Mouse (Mus musculus) intestine, embryonic 15.5 days (tissue): ENCODE results near the gene Enthd1. TPM values are rescaled to one million over a fixed set of nuclear protein-coding genes. Genes with fewer than 3 reads are reported as not detected.

Experiments used
- ATAC-seq: fragments of 200-750 bp; cut with Nextera tagmentation; 2 replicates; pipeline ENCODE4 v1.8.0; 2017; ENCODE audit warnings: moderate TSS enrichment, moderate library complexity
- H3K27ac ChIP-seq: fragments of 300-500 bp; sonication (generic); 2 replicates; pipeline ENCODE4 v1.5.1; 2015; ENCODE audit warnings: mild to moderate bottlenecking, inconsistent platforms
- H3K27me3 ChIP-seq: fragments of 300-500 bp; sonication (generic); replicated peaks from 2 replicates; pipeline ENCODE4 v1.6.1; 2015; ENCODE audit warnings: inconsistent platforms
- H3K36me3 ChIP-seq: fragments of 300-500 bp; sonication (generic); 2 replicates; pipeline ENCODE4 v1.6.1; 2015; ENCODE audit warnings: inconsistent platforms
- H3K4me1 ChIP-seq: fragments of 300-500 bp; sonication (generic); replicated peaks from 2 replicates; pipeline ENCODE4 v1.6.1; 2015; ENCODE audit warnings: inconsistent platforms
- H3K4me2 ChIP-seq: fragments of 300-500 bp; sonication (generic); replicated peaks from 2 replicates; pipeline ENCODE4 v1.6.1; 2015; ENCODE audit warnings: mild to moderate bottlenecking, inconsistent platforms
- H3K4me3 ChIP-seq: fragments of 300-500 bp; sonication (generic); replicated peaks from 2 replicates; pipeline ENCODE4 v1.5.1; 2015; ENCODE audit warnings: inconsistent platforms
- H3K9ac ChIP-seq: fragments of 300-500 bp; sonication (generic); 2 replicates; pipeline ENCODE4 v1.6.1; 2015; ENCODE audit warnings: inconsistent platforms
- H3K9me3 ChIP-seq: fragments of 300-500 bp; sonication (generic); 2 replicates; pipeline ENCODE4 v1.6.1; 2016; ENCODE audit warnings: inconsistent platforms
- WGBS: fragments of 180-500 bp; shearing (Covaris S2); methylation state at CpG from one replicate; pipeline ENCODE4 v1.1.7; 2015; 5-methylcytosine and 5-hydroxymethylcytosine counted together
- polyA plus RNA-seq: library from polyadenylated mRNA; unstranded; fragments of >200 nt; fragmentation: Nextera tagmentation; extraction: Ambion mirVana; gene quantifications from 2 replicates; pipeline ENCODE4 v1.2.1, GENCODE M21; 2015

Gene Enthd1
- polyA plus RNA-seq, 1 experiment from 2014 or later = not detected

- no peak overlapping the region for H3K27ac ChIP-seq
- H3K4me1 ChIP-seq = no peaks in the 10 kb centered on the region
- no peaks in the 10 kb centered on the region for H3K36me3 ChIP-seq
- H3K27me3 ChIP-seq = no peaks in the 10 kb centered on the region
- no peak overlapping the region for H3K4me3 ChIP-seq
- no peak overlapping the region for H3K4me2 ChIP-seq
- H3K9ac ChIP-seq = no peak overlapping the region
- no peaks in the 10 kb centered on the region for H3K9me3 ChIP-seq
- no peak for ATAC-seq
- 93% methylated on average over 6 of the region's 6 CpGs for WGBS
Observed at GRCm38 (mm10) chr15:80554860-80555822, 9.8 kb downstream of the Enthd1 start.

- H3K27ac ChIP-seq = no peak overlapping the region
- H3K4me2 ChIP-seq = no peak overlapping the region
- H3K4me3 ChIP-seq = no peak overlapping the region
- H3K9me3 ChIP-seq = no peaks in the 10 kb centered on the region
- 37% methylated on average over 6 of the region's 6 CpGs for WGBS
- H3K4me1 ChIP-seq = no peaks in the 10 kb centered on the region
- no peak for ATAC-seq
- H3K36me3 ChIP-seq = no peaks in the 10 kb centered on the region
- H3K9ac ChIP-seq = no peak overlapping the region
- H3K27me3 ChIP-seq = no peaks in the 10 kb centered on the region
Observed at GRCm38 (mm10) chr15:80545430-80545829, 19.5 kb downstream of the Enthd1 start.

GRCm38 (mm10) chr15:80544115-80544514, 20.8 kb downstream of the Enthd1 start:
- Histone ChIP-seq H3K27me3 (no peaks in the 10 kb centered on the region), H3K4me3 (no peak overlapping the region), H3K4me2 (no peak overlapping the region), H3K9me3 (no peaks in the 10 kb centered on the region), H3K4me1 (no peaks in the 10 kb centered on the region), H3K27ac (no peak overlapping the region), H3K36me3 (no peaks in the 10 kb centered on the region), H3K9ac (no peak overlapping the region)
- 49% methylated on average over 3 of the region's 3 CpGs for WGBS
- ATAC-seq = no peak

GRCm38 (mm10) chr15:80538671-80539340, 26.1 kb downstream of the Enthd1 start:
- WGBS = 81% methylated on average over 7 of the region's 7 CpGs
- no peak overlapping the region for H3K4me2 ChIP-seq
- no peaks in the 10 kb centered on the region for H3K27me3 ChIP-seq
- H3K4me3 ChIP-seq = no peak overlapping the region
- no peaks in the 10 kb centered on the region for H3K4me1 ChIP-seq
- H3K27ac ChIP-seq = no peak overlapping the region
- no peaks in the 10 kb centered on the region for H3K36me3 ChIP-seq
- no peak overlapping the region for H3K9ac ChIP-seq
- ATAC-seq = no peak
- H3K9me3 ChIP-seq = no peaks in the 10 kb centered on the region

GRCm38 (mm10) chr15:80538075-80538474, 26.9 kb downstream of the Enthd1 start:
- WGBS = 80% methylated on average over 2 of the region's 2 CpGs
- Histone ChIP-seq H3K27me3 (no peaks in the 10 kb centered on the region), H3K4me3 (no peak overlapping the region), H3K4me1 (no peaks in the 10 kb centered on the region), H3K9ac (no peak overlapping the region), H3K4me2 (no peak overlapping the region), H3K36me3 (no peaks in the 10 kb centered on the region), H3K9me3 (no peaks in the 10 kb centered on the region), H3K27ac (no peak overlapping the region)
- no peak for ATAC-seq

GRCm38 (mm10) chr15:80536051-80536450, 28.9 kb downstream of the Enthd1 start:
- H3K4me2 ChIP-seq = no peak overlapping the region
- WGBS = 55% methylated on average over 2 of the region's 2 CpGs
- H3K36me3 ChIP-seq = no peaks in the 10 kb centered on the region
- no peak overlapping the region for H3K4me3 ChIP-seq
- H3K9me3 ChIP-seq = no peaks in the 10 kb centered on the region
- ATAC-seq = no peak
- H3K27me3 ChIP-seq = no peaks in the 10 kb centered on the region
- H3K27ac ChIP-seq = no peak overlapping the region
- H3K9ac ChIP-seq = no peak overlapping the region
- H3K4me1 ChIP-seq = no peaks in the 10 kb centered on the region

- Histone ChIP-seq H3K27ac (no peak overlapping the region), H3K4me2 (no peak overlapping the region), H3K9ac (no peak overlapping the region), H3K27me3 (no peaks in the 10 kb centered on the region), H3K4me3 (no peak overlapping the region), H3K4me1 (no peaks in the 10 kb centered on the region), H3K9me3 (no peaks in the 10 kb centered on the region), H3K36me3 (no peaks in the 10 kb centered on the region)
- no peak for ATAC-seq
- 62% methylated on average over 6 of the region's 6 CpGs for WGBS
Observed at GRCm38 (mm10) chr15:80533274-80533673, 31.7 kb downstream of the Enthd1 start.

GRCm38 (mm10) chr15:80532281-80533072, 32.5 kb downstream of the Enthd1 start:
- no peaks in the 10 kb centered on the region for H3K9me3 ChIP-seq
- no peak overlapping the region for H3K4me2 ChIP-seq
- 84% methylated on average over 8 of the region's 8 CpGs for WGBS
- no peak overlapping the region for H3K27ac ChIP-seq
- H3K36me3 ChIP-seq = no peaks in the 10 kb centered on the region
- H3K4me1 ChIP-seq = no peaks in the 10 kb centered on the region
- no peak overlapping the region for H3K9ac ChIP-seq
- no peak; the same call in 1 of the 2 replicates for ATAC-seq
- H3K4me3 ChIP-seq = no peak overlapping the region
- no peaks in the 10 kb centered on the region for H3K27me3 ChIP-seq

- H3K4me3 ChIP-seq = no peak overlapping the region
- H3K4me2 ChIP-seq = no peak overlapping the region
- ATAC-seq = no peak
- no peaks in the 10 kb centered on the region for H3K36me3 ChIP-seq
- H3K4me1 ChIP-seq = no peaks in the 10 kb centered on the region
- WGBS = 81% methylated on average over 9 of the region's 9 CpGs
- no peaks in the 10 kb centered on the region for H3K27me3 ChIP-seq
- H3K27ac ChIP-seq = no peak overlapping the region
- H3K9me3 ChIP-seq = no peaks in the 10 kb centered on the region
- H3K9ac ChIP-seq = no peak overlapping the region
Observed at GRCm38 (mm10) chr15:80531026-80531425, 33.9 kb downstream of the Enthd1 start.

GRCm38 (mm10) chr15:80529955-80530869, 34.7 kb downstream of the Enthd1 start:
- Histone ChIP-seq H3K4me1 (no peaks in the 10 kb centered on the region), H3K27me3 (no peaks in the 10 kb centered on the region), H3K9me3 (no peaks in the 10 kb centered on the region), H3K4me3 (no peak overlapping the region), H3K4me2 (no peak overlapping the region), H3K36me3 (no peaks in the 10 kb centered on the region), H3K27ac (no peak overlapping the region), H3K9ac (no peak overlapping the region)
- 50% methylated on average over 20 of the region's 20 CpGs for WGBS
- ATAC-seq = no peak

- Histone ChIP-seq H3K27me3 (no peaks in the 10 kb centered on the region), H3K4me2 (no peak overlapping the region), H3K4me3 (no peak overlapping the region), H3K27ac (no peak overlapping the region), H3K36me3 (no peaks in the 10 kb centered on the region), H3K9me3 (no peaks in the 10 kb centered on the region), H3K4me1 (0 out of 2 replicates have a peak, but pooled peaks cover 4% of the 10 kb centered on the region), H3K9ac (no peak overlapping the region)
- ATAC-seq = peak; percentile 58; the same call in 1 of the 2 replicates
- 41% methylated on average over 10 of the region's 10 CpGs for WGBS
Observed at GRCm38 (mm10) chr15:80521661-80522388, 43.1 kb downstream of the Enthd1 start.
